Mouse (Mus musculus) mesoderm, embryonic 11.5 days (tissue): ENCODE measurements around the gene Cnn1.
"Not testable (repeated sequence)": the region's sequence is repeated elsewhere in the genome, so short reads cannot be mapped to it uniquely, and the experiment has no call there.

Source experiments
- DNase-seq: peaks from one replicate; pipeline ENCODE4 v3.0.0-alpha.2; 2012; ENCODE audit warnings: low read depth, low spot score

Cnn1 gene

GRCm38 (mm10) chr9:22125246-22126027, 26.4 kb downstream of the Cnn1 start:
- no peak for DNase-seq

- no peak for DNase-seq
Observed at GRCm38 (mm10) chr9:22131226-22131981, 32.4 kb downstream of the Cnn1 start.

GRCm38 (mm10) chr9:22132220-22132619, 33.2 kb downstream of the Cnn1 start:
- no peak for DNase-seq

- no peak for DNase-seq
Observed at GRCm38 (mm10) chr9:22134246-22134890, 35.4 kb downstream of the Cnn1 start.

GRCm38 (mm10) chr9:22134988-22135643, 36.1 kb downstream of the Cnn1 start:
- no peak for DNase-seq

GRCm38 (mm10) chr9:22135644-22136390, 36.8 kb downstream of the Cnn1 start, which contains the start of gene Acp5:
Gene Acp5, minus strand, starts transcription at chr9:22135711.
- no peak for DNase-seq

- peak; percentile 69 for DNase-seq
Observed at GRCm38 (mm10) chr9:22136765-22137547, 37.9 kb downstream of the Cnn1 start.

- no peak for DNase-seq
Observed at GRCm38 (mm10) chr9:22138480-22138879, 39.5 kb downstream of the Cnn1 start.

- DNase-seq, result no peak
Observed at GRCm38 (mm10) chr9:22139746-22140145, 40.7 kb downstream of the Cnn1 start.

- DNase-seq, result peak; percentile 87
Observed at GRCm38 (mm10) chr9:22143108-22144037, 44.4 kb downstream of the Cnn1 start.

GRCm38 (mm10) chr9:22144304-22144965, 45.4 kb downstream of the Cnn1 start:
- no peak for DNase-seq

GRCm38 (mm10) chr9:22149426-22150248, 50.6 kb downstream of the Cnn1 start:
- no peak for DNase-seq

GRCm38 (mm10) chr9:22150249-22150693, 51.3 kb downstream of the Cnn1 start:
- not testable (repeated sequence) for DNase-seq

- DNase-seq, result no peak
Observed at GRCm38 (mm10) chr9:22150946-22151345, 51.9 kb downstream of the Cnn1 start.

- no peak for DNase-seq
Observed at GRCm38 (mm10) chr9:22153810-22154209, 54.8 kb downstream of the Cnn1 start.

- peak; percentile 84 for DNase-seq
Observed at GRCm38 (mm10) chr9:22155614-22156013, 56.6 kb downstream of the Cnn1 start.

GRCm38 (mm10) chr9:22156497-22157245, 57.7 kb downstream of the Cnn1 start, which contains the start of gene Pigyl:
Gene Pigyl, plus strand, starts transcription at chr9:22156846.
- DNase-seq, result peak; percentile 99
